Mouse (Mus musculus) urinary bladder, postnatal 36 days (tissue): ENCODE results near the gene 9430097D07Rik.

Source experiments
- DNase-seq, 2 experiments: peaks; one replicate each; pipeline ENCODE4 v3.0.0; 2022; ENCODE audit warnings: low spot score in 2 of 2, mixed read lengths in 1 of 2

Gene 9430097D07Rik

DNA sequence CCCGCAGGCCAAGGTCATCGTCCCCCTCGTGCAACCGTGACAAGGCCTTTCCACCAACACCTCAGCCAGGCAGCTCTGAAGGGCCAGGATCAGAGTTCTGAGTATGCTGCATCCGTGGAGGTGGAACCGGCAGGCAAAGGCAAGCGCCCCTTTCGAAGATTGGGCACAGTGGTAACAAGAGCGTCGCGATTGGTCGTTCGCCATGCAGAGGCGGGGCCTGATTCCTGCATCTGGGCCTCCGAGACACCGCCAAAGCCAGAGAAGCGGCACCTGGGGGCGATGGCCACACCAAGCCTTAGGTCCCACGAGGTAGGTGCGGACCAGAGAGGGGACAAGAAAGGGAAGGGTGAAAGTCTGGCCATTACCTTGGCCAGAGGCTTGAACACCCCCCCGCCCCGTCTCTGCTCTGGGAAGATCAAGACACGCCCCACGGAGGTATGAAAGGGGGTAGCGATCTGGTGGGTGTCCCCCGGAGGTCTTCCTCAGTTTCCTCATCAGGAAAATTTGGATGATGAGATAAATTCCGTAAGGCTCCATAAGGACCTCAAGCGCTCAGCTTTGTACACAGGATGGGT is at the start of gene 9430097D07Rik:
Gene 9430097D07Rik, minus strand, starts transcription at position 99 of the 575 bp plus-strand sequence.
- DNase-seq = no peak

- no peak for DNase-seq
These were observed 48.7 kb upstream of the 9430097D07Rik start for GRCm38 (mm10) chr2:32624111-32624748.

DNA sequence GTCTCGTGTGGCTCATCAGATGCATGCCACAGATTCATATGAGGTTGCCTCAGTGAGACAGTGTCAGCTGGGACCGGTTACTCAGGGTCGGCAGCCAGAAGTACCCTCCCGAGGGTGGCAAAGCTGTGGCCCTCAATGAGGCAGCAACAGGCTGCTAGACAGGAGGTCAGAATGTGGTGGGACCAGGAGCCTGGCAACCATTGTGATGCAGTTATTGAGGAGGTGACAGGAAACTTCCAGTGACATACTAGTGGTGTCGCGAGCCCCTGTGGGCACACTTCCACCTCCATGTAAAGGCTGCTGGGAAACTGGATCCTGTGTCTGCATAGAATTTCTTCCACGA is 46.0 kb upstream of the 9430097D07Rik start, which contains the start of gene Ak1:
Gene Ak1, plus strand, starts transcription at position 242 of the 343 bp plus-strand sequence.
- no peak for DNase-seq

DNA sequence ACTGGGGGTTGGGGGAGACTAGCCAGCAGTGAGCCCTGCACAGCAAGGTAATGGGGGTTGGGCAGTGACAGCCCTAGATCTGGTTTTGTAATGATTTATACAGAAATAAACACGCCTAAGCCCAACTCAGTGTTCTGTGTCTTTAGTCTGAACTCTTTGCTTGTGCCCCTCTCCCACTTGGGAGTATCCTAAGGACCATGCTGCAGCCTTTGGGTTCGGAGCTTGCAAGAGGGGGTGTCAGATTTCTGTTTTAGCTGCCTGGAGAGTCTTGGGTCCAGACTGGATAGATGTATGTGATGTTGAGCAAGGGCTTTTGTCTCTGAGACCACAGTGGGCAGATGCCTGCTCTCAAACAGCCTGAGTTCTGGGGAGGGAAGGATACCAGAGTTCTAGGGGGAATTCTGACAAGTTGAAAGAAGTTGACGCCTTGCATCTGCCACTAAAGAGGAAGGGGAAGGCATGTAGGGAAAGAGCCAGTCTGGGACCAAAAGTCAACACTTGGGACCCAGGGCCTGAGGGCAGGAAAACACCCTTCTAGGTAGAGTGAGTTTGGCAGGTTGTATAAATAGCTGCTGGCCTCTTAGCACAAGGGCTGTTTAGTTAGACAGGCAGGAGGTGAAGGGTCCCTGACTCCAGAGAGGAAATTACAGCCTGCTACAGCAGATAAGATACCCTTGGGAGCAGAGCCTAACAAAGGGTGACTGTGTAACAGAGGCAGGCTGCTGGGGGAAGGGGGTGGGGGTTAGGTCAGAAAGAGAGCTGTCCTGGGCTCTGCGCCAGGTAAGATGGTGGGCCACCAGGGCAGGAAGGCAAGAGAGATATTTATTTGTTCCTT is 45.4 kb upstream of the 9430097D07Rik start:
- peak in 1 of 2 experiments; percentile 43 for DNase-seq

GRCm38 (mm10) chr2:32618051-32618450 is 42.6 kb upstream of the 9430097D07Rik start:
- DNase-seq = no peak

DNA sequence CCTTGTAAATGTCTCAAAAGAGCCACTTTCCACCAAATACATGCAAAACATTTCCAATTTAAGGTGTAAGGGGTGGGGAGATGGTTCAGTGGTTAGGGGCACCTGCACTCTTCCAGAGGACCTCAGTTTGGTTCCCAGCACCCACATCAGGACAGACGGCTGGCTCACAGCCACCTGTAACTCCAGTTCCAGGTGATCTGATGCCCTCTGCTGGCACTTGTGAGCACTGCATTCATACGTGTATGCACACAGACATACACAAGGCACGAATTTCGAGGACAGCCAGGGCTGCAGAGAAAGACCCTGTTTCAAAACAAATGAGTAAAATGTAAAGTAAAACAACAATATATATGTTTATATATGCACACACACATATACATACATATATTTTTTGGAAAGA is 42.1 kb upstream of the 9430097D07Rik start:
- DNase-seq = no peak

DNA sequence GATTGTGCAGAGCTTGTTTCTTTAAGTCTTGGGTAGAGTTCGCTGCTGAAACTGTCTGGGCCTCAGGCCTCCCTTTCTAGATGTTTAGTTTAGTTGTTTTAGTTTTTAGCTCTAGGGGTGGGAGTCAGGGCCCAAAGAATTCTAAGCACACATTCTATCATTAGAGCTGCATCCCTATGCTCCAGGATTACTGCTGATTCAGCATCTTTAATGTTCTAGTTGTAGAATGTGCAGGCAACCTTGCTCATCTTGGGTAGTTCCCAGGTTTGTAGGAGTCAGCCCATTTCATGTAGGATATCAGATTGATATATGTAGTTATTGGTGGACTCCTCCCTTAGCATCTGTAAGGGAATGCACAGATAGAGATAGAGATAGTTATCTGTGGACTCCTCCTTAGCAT is 41.6 kb upstream of the 9430097D07Rik start:
- no peak for DNase-seq

GRCm38 (mm10) chr2:32612274-32612673 is 36.8 kb upstream of the 9430097D07Rik start:
- DNase-seq = no peak

DNA sequence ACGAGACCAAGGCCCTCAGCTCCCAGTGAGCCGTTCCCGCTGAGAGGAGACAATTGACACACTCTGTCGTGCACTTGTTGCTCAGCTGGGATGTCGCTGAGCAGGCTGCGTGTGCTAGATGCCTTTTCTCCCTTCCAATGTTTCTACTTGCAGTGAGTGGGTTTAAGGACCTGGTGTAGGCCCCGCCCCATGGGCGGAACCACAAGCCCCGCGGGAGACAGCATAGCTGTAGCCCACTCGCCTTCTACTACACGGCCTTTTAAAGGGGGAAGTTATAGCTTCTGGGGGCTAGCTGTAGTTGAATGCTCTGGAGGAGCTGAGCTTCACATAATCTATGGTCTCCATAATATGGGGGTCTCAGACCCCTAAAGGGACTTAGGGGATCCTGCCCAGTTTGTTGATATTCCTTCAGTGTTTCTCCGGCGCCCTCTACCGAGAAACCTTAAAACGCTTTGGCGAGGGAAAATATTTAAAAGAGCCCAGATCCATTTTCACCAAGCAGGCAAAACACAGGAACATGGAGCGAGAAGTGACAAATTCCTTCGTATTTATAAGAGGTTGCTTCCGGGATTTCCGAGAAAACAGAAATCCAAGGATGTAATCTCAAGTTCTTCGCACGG is 35.2 kb upstream of the 9430097D07Rik start:
- peak in 1 of 2 experiments; percentile 47 for DNase-seq

GRCm38 (mm10) chr2:32608778-32609435 is 33.4 kb upstream of the 9430097D07Rik start:
- DNase-seq = no peak

GRCm38 (mm10) chr2:32608141-32608777 is 32.8 kb upstream of the 9430097D07Rik start:
- DNase-seq = peak; percentile 53 to 79

GRCm38 (mm10) chr2:32607262-32607947 is 31.9 kb upstream of the 9430097D07Rik start:
- peak in 1 of 2 experiments; percentile 47 for DNase-seq

DNA sequence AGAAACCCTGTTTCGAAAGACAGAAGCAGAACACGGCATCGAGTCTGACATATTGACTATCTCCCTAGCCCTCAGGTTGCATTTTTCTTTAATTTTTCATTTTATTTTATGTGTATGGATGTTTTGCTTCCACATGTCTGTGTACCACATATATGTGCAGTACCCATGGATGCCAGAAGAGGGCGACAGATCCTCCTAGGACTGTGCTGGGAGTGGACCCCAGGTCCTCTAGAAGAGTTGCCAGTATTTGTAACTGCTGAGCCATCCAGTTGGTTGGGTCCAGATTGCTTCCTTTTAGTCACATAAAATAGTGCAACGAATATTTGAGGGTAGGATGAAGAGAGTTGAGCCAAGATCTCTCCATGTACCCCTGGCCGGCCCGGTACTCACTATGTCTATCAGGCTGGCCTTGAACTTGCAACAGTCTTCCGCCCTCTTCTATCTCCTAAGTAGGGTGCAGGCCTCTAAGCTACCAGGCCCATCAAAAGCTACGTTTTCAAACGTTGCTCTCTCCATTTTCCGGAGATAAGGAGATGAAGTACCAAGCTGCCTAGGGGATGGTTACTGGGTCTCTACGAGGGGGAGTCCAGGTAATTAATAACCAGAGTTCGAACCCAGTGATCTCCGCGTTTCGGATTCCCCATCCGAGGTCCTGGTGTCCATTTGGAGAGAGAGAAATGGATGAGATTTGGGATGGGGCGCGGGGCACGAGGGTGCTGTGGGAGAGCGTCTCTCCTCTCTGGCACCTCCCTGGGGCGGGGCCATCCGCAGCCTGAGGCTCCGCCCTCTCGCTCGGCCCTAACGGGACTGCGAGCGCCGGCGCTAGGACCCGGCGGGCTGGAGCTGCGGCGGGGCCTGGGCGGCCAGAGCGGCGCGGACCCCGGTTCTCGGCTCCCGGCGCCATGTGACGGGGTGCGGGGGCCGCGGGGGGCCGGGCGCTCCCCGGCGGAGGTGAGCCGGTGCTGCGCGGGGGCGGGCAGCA is 31.0 kb upstream of the 9430097D07Rik start:
- DNase-seq = peak; percentile 78 to 81

DNA sequence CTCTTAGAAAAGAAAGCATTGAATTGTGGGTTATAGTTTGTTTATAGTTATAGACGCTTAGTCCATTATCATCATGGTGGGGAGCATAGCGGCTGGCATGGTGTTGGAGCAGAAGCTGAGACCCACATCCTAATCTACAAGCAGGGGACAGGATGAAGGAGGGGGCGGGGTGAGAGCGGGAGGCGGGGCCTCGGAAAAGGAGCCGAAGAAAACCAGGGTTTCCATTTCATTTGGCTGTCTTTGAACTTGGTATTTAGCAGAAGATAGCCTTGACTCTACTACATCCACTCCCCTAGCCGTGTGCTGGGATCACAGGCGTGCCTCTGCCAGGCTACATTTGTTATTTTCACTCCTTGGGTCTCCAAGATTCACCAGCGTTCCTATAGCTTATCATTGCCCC is 29.1 kb upstream of the 9430097D07Rik start:
- no peak for DNase-seq

DNA sequence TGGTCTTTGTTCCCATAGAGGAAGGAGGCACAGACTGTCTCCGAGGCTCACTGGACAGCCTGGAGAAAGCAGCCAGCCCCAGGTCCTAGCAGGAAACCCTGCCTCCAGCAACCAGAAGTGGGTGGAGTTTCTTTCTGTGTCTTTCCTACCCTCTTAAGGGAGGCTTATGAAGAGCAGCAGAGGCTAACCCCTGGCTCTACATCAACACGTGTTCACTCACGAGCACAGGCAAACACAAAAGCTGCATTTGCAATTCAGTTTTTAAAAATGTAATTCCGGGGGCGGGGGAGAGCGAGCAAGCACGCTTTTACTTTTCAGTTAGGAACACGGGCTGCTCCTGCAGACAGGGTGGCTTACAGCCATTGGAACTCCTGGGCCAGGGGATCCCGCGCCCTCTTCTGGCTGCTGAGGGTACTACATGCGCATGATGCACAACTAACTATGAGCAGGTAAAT is 27.1 kb upstream of the 9430097D07Rik start:
- peak; percentile 89 for DNase-seq

- peak in 1 of 2 experiments; percentile 40 for DNase-seq
These were observed 26.1 kb upstream of the 9430097D07Rik start for GRCm38 (mm10) chr2:32601417-32602065.

GRCm38 (mm10) chr2:32599409-32599808 is 23.9 kb upstream of the 9430097D07Rik start, which contains the start of gene St6galnac6:
Gene St6galnac6, plus strand, starts transcription at chr2:32599709.
- DNase-seq = no peak

GRCm38 (mm10) chr2:32598506-32598905 is 23.0 kb upstream of the 9430097D07Rik start:
- no peak for DNase-seq

- DNase-seq = no peak
These were observed 22.2 kb upstream of the 9430097D07Rik start for GRCm38 (mm10) chr2:32597699-32598098.
